Mouse (Mus musculus): ENCODE measurements around the gene Mks1. TPM values are rescaled to one million over a fixed set of nuclear protein-coding genes. Genes with fewer than 3 reads are reported as not detected.
"Not testable (repeated sequence)": the region's sequence is repeated elsewhere in the genome, so short reads cannot be mapped to it uniquely, and the experiment has no call there.

Gene Mks1
- 3.0 and 4.7 TPM in 2 replicates for total RNA-seq (2015)
- total RNA-seq (2017) = 5.5 and 6.0 TPM in 2 replicates

- ATAC-seq (replicated peaks; ENCODE audit: poor library complexity) = peak; percentile 100
These were observed at the start of gene Mks1 for GRCm38 (mm10) chr11:87852690-87853596. TSS of gene Mks1 (plus strand) at chr11:87853215.

GRCm38 (mm10) chr11:87805448-87805847 is 47.6 kb upstream of the Mks1 start:
- no peak for ATAC-seq (replicated peaks; ENCODE audit: poor library complexity)

- ATAC-seq (replicated peaks; ENCODE audit: poor library complexity) = no peak
These were observed 45.6 kb upstream of the Mks1 start for GRCm38 (mm10) chr11:87807433-87807832.

- ATAC-seq (replicated peaks; ENCODE audit: poor library complexity) = peak; percentile 22
These were observed 44.8 kb upstream of the Mks1 start for GRCm38 (mm10) chr11:87808236-87808635.

- peak; percentile 32 for ATAC-seq (replicated peaks; ENCODE audit: poor library complexity)
These were observed 41.6 kb upstream of the Mks1 start for GRCm38 (mm10) chr11:87811396-87811795.

GRCm38 (mm10) chr11:87814831-87815230 is 38.2 kb upstream of the Mks1 start:
- no peak for ATAC-seq (replicated peaks; ENCODE audit: poor library complexity)

GRCm38 (mm10) chr11:87816707-87817442 is 36.1 kb upstream of the Mks1 start:
- peak; percentile 75 for ATAC-seq (replicated peaks; ENCODE audit: poor library complexity)

GRCm38 (mm10) chr11:87817443-87817773 is 35.6 kb upstream of the Mks1 start:
- no peak for ATAC-seq (replicated peaks; ENCODE audit: poor library complexity)

GRCm38 (mm10) chr11:87821502-87821901 is 31.5 kb upstream of the Mks1 start:
- ATAC-seq (replicated peaks; ENCODE audit: poor library complexity) = no peak

- no peak for ATAC-seq (replicated peaks; ENCODE audit: poor library complexity)
These were observed 24.6 kb upstream of the Mks1 start, which contains the start of gene Lpo for GRCm38 (mm10) chr11:87828239-87828900. TSS of gene Lpo (minus strand) at chr11:87828289.

GRCm38 (mm10) chr11:87840676-87841075 is 12.3 kb upstream of the Mks1 start:
- ATAC-seq (replicated peaks; ENCODE audit: poor library complexity) = no peak

GRCm38 (mm10) chr11:87841436-87841835 is 11.6 kb upstream of the Mks1 start:
- ATAC-seq (replicated peaks; ENCODE audit: poor library complexity) = no peak

GRCm38 (mm10) chr11:87846968-87847600 is 5.9 kb upstream of the Mks1 start:
- no peak for ATAC-seq (replicated peaks; ENCODE audit: poor library complexity)

- ATAC-seq (replicated peaks; ENCODE audit: poor library complexity) = no peak
These were observed 5.1 kb upstream of the Mks1 start for GRCm38 (mm10) chr11:87847884-87848283.

GRCm38 (mm10) chr11:87853597-87853954 is 561 bp downstream of the Mks1 start:
- peak; percentile 20; the same call in 1 of the 2 replicates for ATAC-seq (replicated peaks; ENCODE audit: poor library complexity)

GRCm38 (mm10) chr11:87854550-87854949 is 1.5 kb downstream of the Mks1 start:
- no peak for ATAC-seq (replicated peaks; ENCODE audit: poor library complexity)

GRCm38 (mm10) chr11:87859273-87859672 is 6.3 kb downstream of the Mks1 start:
- ATAC-seq (replicated peaks; ENCODE audit: poor library complexity) = no peak

- no peak for ATAC-seq (replicated peaks; ENCODE audit: poor library complexity)
These were observed 7.4 kb downstream of the Mks1 start for GRCm38 (mm10) chr11:87860426-87860825.

GRCm38 (mm10) chr11:87862805-87863204 is 9.8 kb downstream of the Mks1 start:
- no peak for ATAC-seq (replicated peaks; ENCODE audit: poor library complexity)

- not testable (repeated sequence) for ATAC-seq (replicated peaks; ENCODE audit: poor library complexity)
These were observed 13.9 kb downstream of the Mks1 start for GRCm38 (mm10) chr11:87866891-87867290.

GRCm38 (mm10) chr11:87870096-87870495 is 17.1 kb downstream of the Mks1 start:
- no peak for ATAC-seq (replicated peaks; ENCODE audit: poor library complexity)

Data from megakaryocyte progenitor cell, adult 5-6 weeks (primary cell).